Mouse (Mus musculus): Measurements from ENCODE around the gene Mis18a.

GRCm38 (mm10) chr16:90759335-90759734 is 32.1 kb upstream of the Mis18a start:
- no peak for TF ChIP-seq GATA1 (IDR thresholded peaks at IDR 0.05; ENCODE audit: borderline replicate concordance, low read length)
- TF ChIP-seq FLI1 (IDR thresholded peaks at IDR 0.05; ENCODE audit: low read length), result no peak
